Mouse (Mus musculus): ENCODE results near the gene Nell2.
"Not testable (repeated sequence)": the region's sequence is repeated elsewhere in the genome, so short reads cannot be mapped to it uniquely, and the experiment has no call there.

Nell2 gene

DNA sequence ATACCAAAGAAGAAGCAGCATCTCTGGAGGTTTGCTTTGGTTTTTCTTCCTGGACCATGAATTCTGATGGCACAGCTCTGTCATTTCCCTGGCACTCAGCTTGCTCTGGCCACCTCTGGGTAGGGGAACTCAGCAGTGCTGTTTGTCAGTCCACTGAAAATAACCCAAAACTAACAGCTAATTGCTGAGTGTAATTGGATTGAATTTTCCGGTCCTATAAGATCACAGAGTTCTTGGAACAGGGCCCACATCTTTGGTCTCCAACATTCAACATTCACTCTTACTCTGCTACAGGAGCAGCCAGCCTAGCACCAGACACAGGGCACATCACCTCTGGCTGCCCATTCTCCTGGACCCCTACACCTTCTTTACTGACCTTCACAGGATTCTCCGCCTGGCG lies 287.2 kb downstream of the Nell2 start:
- no peak for DNase-seq (ENCODE audit: low read depth, low spot score)

DNA sequence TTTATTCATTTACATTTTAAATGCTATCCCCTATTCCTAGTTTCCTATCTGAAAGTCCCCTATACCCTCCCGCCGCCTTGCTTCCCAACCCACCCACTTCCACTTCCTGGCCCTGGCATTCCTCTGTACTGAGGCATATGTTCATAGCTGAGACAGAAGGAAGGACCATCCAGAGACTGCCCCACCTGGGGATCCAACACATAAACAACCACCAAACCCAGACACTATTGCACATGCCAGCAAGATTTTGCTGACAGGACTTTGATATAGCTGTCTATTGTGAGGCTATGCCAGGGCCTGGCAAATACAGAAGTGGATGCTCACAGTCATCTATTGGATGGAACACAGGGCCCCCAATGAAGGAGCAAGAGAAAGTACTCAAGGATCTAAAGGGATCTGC lies 291.3 kb downstream of the Nell2 start:
- DNase-seq (ENCODE audit: low read depth, low spot score): not testable (repeated sequence)

GRCm38 (mm10) chr15:95236509-95236908 lies 291.9 kb downstream of the Nell2 start:
- no peak for DNase-seq (ENCODE audit: low read depth, low spot score)

GRCm38 (mm10) chr15:95231171-95231570 lies 297.2 kb downstream of the Nell2 start:
- no peak for DNase-seq (ENCODE audit: low read depth, low spot score)

DNA sequence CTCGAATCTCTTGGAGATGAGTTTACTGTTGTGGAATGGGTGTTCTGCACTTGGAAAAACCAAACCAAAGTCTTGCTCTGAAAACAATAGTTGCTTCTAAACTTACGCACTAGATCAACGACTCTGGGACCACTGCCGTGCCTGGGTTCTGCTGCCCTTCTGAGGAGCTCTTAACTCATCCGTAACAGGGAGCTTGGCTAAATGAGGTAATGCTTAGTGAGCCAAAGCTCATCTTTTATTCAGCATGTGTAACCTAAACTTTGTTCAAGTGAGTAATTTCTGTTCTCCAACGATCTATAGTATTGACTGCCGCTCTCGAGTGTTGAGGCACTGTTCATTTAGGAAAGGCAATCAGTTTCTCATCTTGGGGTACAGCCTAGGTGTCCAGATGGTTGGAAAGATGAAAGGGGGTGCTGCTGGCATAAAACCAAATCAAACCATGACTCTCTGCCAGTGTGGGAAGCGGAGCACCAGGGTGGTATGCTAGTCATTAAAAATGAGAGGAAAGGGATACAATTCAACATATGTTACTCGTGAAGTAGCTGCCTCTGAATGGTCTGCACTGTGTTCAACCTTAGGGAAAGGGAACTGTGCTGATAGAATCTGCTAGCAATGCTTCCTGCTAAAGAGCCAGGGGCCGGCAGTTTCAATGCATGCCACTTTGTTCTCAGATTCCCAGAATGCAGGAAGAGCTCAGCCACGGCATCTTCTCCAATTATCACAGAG lies 311.6 kb downstream of the Nell2 start:
- no peak for DNase-seq (ENCODE audit: low read depth, low spot score)

- DNase-seq (ENCODE audit: low read depth, low spot score): no peak
These were observed 317.8 kb downstream of the Nell2 start for GRCm38 (mm10) chr15:95210551-95210950.

- no peak for DNase-seq (ENCODE audit: low read depth, low spot score)
These were observed 319.2 kb downstream of the Nell2 start for GRCm38 (mm10) chr15:95209186-95209585.

DNA sequence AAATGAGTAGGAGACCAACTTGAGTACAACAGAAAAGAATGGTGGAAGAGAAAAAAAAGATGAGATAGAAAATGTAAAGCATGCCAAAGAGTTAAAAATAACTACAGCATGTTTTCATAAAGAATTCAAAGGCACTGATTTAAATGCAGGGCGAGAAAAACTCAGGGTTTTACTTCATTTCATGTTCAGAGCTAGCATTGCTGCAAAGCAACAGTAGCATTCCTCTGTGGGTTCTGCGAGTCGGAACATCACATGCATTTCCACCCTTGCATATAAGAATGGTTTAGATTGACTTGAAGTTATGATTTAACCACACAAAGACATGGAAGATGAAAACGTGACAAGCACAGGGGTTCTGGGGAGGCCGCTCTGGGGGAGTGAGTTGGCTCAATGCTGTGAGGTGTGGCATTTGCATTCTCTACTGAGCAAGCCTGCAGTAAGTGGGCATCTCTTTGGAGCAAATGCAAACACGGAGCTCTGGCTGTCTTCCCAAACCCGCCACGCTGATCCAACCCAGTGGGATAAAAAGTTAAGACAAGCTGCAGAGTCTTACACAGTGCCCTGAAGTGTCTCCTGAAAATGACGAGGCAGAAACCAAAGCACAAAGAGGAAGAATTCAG lies 334.6 kb downstream of the Nell2 start:
- no peak for DNase-seq (ENCODE audit: low read depth, low spot score)

GRCm38 (mm10) chr15:95192951-95193350 lies 335.4 kb downstream of the Nell2 start:
- DNase-seq (ENCODE audit: low read depth, low spot score): no peak

GRCm38 (mm10) chr15:95186226-95186625 lies 342.1 kb downstream of the Nell2 start:
- no peak for DNase-seq (ENCODE audit: low read depth, low spot score)

DNA sequence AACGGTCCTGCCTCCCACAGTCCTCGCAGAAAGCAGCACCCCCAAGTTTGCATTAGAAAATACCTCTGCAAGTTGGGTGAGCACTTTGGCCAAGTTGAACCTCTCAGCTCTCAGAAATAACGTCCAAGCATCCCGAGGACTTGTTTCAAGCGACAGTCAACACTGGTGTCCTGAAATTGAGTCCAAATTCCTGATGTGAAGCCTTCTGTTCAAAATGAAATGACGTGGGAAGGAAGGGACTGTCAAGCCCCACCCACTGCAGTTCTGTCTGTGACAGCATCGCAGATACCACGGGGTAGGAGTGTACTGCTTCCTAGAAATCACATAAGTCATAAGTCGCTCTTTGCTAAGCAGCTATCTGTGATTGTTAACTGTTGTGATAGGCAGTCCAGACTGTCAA lies 342.9 kb downstream of the Nell2 start:
- DNase-seq (ENCODE audit: low read depth, low spot score): no peak

- no peak for DNase-seq (ENCODE audit: low read depth, low spot score)
These were observed 344.9 kb downstream of the Nell2 start for GRCm38 (mm10) chr15:95183450-95183849.

- no peak for DNase-seq (ENCODE audit: low read depth, low spot score)
These were observed 371.5 kb downstream of the Nell2 start for GRCm38 (mm10) chr15:95156828-95157227.

DNA sequence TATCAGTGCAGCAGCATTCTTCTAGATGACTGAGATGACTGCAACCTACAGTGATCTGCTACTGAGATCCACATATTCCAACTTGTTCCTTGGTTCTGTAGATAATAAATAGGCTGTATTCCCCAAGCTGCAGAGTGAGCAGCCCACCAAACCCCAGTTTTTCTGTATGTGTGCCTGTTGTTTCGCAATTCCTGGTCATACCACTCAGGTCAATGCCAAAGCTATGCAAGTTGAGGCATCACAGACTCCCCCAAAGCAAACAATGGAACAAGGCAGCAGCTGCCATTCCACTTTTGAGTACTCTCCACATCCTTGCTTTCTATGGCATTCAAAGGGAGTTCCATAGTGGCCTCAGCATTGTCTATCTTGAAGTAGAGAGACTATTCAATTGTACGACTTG lies 383.2 kb downstream of the Nell2 start:
- no peak for DNase-seq (ENCODE audit: low read depth, low spot score)

GRCm38 (mm10) chr15:95144131-95144530 lies 384.2 kb downstream of the Nell2 start:
- no peak for DNase-seq (ENCODE audit: low read depth, low spot score)

- DNase-seq (ENCODE audit: low read depth, low spot score): no peak
These were observed 389.5 kb downstream of the Nell2 start for GRCm38 (mm10) chr15:95138709-95139409.

DNA sequence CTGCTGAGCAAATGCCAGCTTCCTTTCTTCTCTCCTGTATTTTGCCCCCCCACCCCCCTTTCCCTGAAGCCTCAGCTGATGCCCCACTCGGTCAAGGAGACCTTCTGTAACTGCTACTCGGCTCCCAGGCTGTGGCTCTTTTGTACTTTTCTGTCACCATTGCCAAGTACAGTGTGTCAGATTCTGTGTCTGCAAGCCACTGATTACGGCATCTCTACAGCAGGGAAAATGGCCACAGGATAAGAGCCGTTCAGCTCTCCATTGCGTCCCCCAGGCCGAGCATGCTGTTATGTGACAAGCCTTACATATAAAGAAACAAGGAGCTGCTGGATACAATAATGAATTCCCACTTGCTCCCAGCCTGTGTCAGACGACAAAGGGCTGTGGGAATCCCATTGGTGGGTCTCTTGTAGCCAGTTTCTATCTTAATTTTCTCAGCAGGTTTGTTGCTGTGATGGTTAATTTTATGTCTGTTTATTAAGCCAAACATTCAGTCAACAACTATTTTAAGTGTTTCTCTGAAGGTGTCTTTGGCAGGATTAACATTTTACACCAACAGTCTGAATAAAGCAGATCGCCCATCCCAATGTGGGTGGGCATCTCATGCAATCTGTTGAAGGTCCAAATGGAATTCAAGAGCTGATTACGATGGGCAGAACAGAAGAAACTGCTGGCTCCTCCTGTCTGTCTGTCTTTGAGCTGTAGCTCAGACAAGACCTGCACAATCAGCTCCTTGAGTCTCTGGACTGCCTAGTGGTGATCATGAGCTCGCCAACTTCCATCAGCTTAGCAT lies 391.1 kb downstream of the Nell2 start:
- no peak for DNase-seq (ENCODE audit: low read depth, low spot score)

- no peak for DNase-seq (ENCODE audit: low read depth, low spot score)
These were observed 392.3 kb downstream of the Nell2 start for GRCm38 (mm10) chr15:95135926-95136609.

DNA sequence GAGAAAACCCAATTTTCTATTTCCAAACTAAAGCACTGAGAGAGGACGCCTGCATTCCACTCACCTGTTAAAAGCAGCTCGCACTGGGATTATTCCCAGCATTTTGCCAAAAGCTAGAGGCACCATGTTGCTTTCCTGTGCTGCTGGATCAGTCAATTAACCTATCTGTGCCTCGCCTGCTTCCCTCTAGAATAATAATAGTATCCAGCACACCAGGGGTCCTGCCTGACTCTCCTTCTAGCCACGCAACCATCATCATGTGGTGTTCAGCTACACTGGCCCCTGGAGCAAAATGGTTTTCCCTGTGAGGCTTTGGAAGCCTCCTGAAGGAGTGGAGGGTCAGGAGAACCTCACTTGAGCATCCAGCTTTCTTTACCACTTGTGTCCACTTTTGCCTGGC lies 397.0 kb downstream of the Nell2 start:
- no peak for DNase-seq (ENCODE audit: low read depth, low spot score)

DNA sequence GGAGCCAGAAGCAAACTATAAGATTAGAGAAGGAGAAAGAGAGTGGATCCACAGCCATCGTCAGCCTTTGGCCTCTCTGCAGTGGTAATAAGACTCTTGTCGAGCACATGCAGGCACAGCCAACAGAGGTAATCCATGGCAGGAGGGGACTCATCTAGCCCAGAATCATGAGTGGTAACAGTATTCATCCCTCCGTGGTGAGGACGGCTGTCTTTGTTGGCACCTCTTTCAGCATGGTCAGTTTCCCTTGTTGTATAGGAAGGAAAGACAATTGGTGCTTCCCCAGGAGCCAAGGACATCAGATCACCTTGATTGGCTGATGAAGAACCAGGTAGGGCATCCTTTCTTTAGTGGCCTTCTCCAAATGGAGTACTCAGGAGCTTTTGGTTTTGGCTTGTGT lies 419.7 kb downstream of the Nell2 start:
- DNase-seq (ENCODE audit: low read depth, low spot score): no peak

DNA sequence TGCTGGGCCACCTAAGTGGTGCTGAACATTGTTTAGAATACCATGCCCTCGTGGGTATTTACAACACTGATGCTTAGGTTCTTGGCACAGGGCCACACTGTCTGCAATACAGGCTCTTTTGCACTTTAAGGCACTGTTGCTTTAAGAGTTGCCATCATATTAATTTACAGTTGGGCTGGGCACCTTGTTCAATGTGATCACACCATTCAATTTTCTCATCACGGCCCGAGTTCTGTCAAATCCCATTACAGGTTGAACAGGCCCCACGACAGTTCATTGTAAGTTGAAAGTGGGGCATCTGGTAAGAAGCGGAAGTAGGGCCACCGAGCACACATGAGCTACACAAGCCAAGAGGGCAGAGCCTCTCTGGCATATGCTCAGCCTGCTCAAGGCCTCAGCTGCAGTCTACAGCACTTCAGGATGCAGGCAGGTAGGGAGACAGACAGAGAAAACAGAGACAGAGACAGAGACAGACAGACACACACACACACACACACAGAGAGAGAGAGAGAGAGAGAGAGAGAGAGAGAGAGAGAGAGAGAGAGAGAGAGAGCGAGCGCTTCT lies 421.0 kb downstream of the Nell2 start:
- DNase-seq (ENCODE audit: low read depth, low spot score): no peak
